Mouse (Mus musculus) G1E (cell line): ENCODE data around the gene Dusp6.

Source experiments
- CTCF ChIP-seq: IDR thresholded peaks from 2 replicates; pipeline ENCODE4 v1.5.1; 2012; ENCODE audit warnings: low read depth, low read length, inconsistent platforms, mixed read lengths
- GATA1 ChIP-seq: IDR thresholded peaks from 2 replicates; pipeline ENCODE4 v1.6.1; 2012; ENCODE audit warnings: borderline replicate concordance, low read length, inconsistent platforms, mixed read lengths
- POLR2AphosphoS5 ChIP-seq: IDR thresholded peaks from 2 replicates; pipeline ENCODE4 v1.6.1; 2012; ENCODE audit warnings: low read depth, low read length, inconsistent platforms; ENCODE audit not compliant: insufficient replicate concordance
- TAL1 ChIP-seq: conservative IDR thresholded peaks from 2 replicates; pipeline ENCODE4 v1.6.1; 2012; ENCODE audit warnings: low read depth, low read length, inconsistent platforms, mixed read lengths

DNA sequence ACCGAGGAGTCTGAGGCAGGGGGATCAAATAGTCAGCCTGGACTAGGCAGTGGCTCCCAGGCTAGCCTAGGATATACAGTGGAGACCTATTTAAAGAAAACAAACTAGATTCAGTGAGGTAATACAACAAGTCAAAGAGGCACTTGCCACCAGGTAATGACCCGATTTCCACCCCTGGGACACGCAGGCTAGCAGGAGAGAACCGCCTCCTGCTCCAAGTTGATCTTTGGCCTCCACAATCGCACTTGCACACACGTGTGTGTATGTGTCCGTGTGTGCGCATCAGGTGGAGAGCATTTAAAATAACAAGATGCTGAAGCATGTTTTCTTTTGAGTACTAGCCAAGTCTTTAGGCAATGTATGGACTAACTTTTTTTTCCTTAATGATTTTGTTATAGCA, 28.7 kb upstream of the Dusp6 start:
- TF ChIP-seq CTCF (no peak), POLR2AphosphoS5 (no peak), GATA1 (no peak), TAL1 (no peak)
